Mouse (Mus musculus): Measurements from ENCODE around the gene Mier2.

DNA sequence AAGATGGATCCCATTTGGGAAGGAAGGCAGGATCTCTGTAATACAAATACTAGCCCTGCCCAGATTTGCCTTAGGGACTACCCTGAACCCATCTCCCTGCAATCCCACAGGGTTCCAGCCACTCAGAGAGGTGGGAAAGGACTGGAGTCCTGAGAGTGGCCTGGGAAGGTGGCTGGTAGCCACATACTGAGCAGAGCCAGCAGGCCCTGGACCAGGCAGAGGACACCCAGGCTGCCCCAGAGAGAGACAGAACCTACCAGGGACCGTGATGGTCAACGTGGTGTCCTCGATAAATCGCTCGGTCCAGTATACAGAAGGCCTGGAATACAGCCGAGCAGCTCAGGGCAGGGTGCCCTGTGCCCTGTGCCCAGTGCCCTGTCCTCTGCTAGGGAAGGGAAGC lies 30.1 kb upstream of the Mier2 start:
- TF ChIP-seq POLR2A (IDR thresholded peaks at IDR 0.05; ENCODE audit: borderline replicate concordance, control insufficient read depth, low read depth, low read length) (no peak), CTCF (IDR thresholded peaks at IDR 0.05; ENCODE audit: control insufficient read depth, insufficient read depth, low read length) (no peak)
